Mouse (Mus musculus) neural tube, embryonic 14.5 days (tissue): ENCODE results near the gene Safb. TPM values are rescaled to one million over a fixed set of nuclear protein-coding genes. Genes with fewer than 3 reads are reported as not detected.

Experiments
- ATAC-seq: fragments of 200-750 bp; cut with Nextera tagmentation; 2 replicates; pipeline ENCODE4 v1.8.0; 2017; ENCODE audit warnings: low read depth, mild to moderate bottlenecking, moderate TSS enrichment, moderate library complexity
- H3K27ac ChIP-seq: fragments of 300-500 bp; sonication (generic); 2 replicates; pipeline ENCODE4 v1.5.1; 2014; ENCODE audit warnings: low read depth, mild to moderate bottlenecking, control low read depth, low read length, moderate library complexity, mixed read lengths
- H3K27me3 ChIP-seq: fragments of 300-500 bp; sonication (generic); 2 replicates; pipeline ENCODE4 v1.6.1; 2014; ENCODE audit warnings: low read length; ENCODE audit not compliant: control insufficient read depth, insufficient read depth
- H3K36me3 ChIP-seq: fragments of 300-500 bp; sonication (generic); 2 replicates; pipeline ENCODE4 v1.6.1; 2014; ENCODE audit warnings: low read length, mixed read lengths; ENCODE audit not compliant: control insufficient read depth, insufficient read depth
- H3K4me1 ChIP-seq: fragments of 300-500 bp; sonication (generic); 2 replicates; pipeline ENCODE4 v1.6.1; 2014; ENCODE audit warnings: low read length; ENCODE audit not compliant: control insufficient read depth, insufficient read depth
- H3K4me2 ChIP-seq: fragments of 300-500 bp; sonication (generic); 2 replicates; pipeline ENCODE4 v1.6.1; 2014; ENCODE audit warnings: mild to moderate bottlenecking, low read depth, low read length, control low read depth
- H3K4me3 ChIP-seq: fragments of 300-500 bp; sonication (generic); 2 replicates; pipeline ENCODE4 v1.5.1; 2014; ENCODE audit warnings: low read depth, low read length, control low read depth, mixed read lengths
- H3K9ac ChIP-seq: fragments of 300-500 bp; sonication (generic); replicated peaks from 2 replicates; pipeline ENCODE4 v1.6.1; 2014; ENCODE audit warnings: low read depth, mild to moderate bottlenecking, control low read depth, low read length, mixed read lengths
- H3K9me3 ChIP-seq: fragments of 300-500 bp; sonication (generic); 2 replicates; pipeline ENCODE4 v1.6.1; 2016; ENCODE audit warnings: low read length; ENCODE audit not compliant: control insufficient read depth
- WGBS: fragments of 180-500 bp; shearing (Covaris S2); extraction: QIAGEN DNeasy Blood & Tissue Kit; methylation state at CpG from one replicate; pipeline ENCODE4 v1.1.7; 2014; 5-methylcytosine and 5-hydroxymethylcytosine counted together
- polyA plus RNA-seq: library from polyadenylated mRNA; unstranded; fragments of >200 nt; fragmentation: Nextera tagmentation; extraction: Ambion mirVana; gene quantifications from 2 replicates; pipeline ENCODE4 v1.2.1, GENCODE M21; 2014

Safb gene
- polyA plus RNA-seq, 1 experiment from 2014 or later, result 80.9 TPM

DNA sequence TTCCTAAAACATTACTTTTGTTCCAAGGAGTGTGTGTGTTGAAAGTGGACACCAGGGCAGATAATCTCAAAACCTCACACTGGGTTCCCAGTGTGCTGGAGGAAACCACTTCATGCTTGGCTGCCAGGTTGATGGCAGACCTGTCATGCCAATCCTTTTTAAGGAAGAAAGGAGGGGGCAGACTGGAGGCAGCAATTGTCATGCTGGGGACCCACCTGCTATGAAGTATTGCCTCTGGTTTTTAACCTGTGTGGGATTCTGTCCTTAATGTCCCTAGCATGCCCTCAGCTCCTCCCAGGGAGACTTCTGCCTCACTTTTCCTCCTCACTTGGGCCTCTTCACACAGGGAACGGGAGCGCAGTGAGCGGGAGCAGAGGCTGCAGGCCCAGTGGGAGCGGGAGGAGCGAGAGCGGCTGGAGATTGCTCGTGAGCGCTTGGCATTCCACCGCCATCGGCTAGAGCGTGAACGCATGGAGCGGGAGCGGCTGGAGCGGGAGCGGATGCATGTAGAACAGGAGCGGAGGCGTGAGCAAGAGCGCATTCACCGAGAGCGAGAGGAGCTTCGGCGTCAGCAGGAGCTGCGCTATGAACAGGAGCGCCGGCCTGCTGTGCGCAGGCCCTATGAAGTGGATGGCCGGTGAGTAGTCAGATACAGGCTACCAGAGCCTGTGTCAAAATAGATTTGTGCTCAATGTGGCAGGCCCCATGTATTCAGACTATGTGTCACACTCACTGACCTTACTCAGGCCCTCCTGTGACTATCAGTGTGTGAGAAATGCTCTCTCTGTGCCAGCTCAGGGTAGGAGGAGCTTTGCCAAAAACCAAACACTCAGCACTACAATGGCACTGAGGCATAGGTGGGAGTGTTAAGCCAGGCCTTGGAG is 18.8 kb downstream of the Safb start:
- ATAC-seq, result no peak
- Histone ChIP-seq H3K9me3 (no peaks in the 10 kb centered on the region), H3K4me2 (no peak overlapping the region), H3K9ac (no peak overlapping the region), H3K36me3 (peaks cover 80% of the 10 kb centered on the region), H3K27me3 (no peaks in the 10 kb centered on the region), H3K4me3 (no peak overlapping the region), H3K27ac (no peak overlapping the region), H3K4me1 (peaks cover 4% of the 10 kb centered on the region)
- 94% methylated on average over 28 of the region's 28 CpGs for WGBS

GRCm38 (mm10) chr17:56604070-56604380 is 19.4 kb downstream of the Safb start:
- H3K9me3 ChIP-seq, result no peaks in the 10 kb centered on the region
- no peaks in the 10 kb centered on the region for H3K27me3 ChIP-seq
- no peak for ATAC-seq
- H3K4me2 ChIP-seq, result no peak overlapping the region
- H3K36me3 ChIP-seq, result peaks cover 80% of the 10 kb centered on the region
- H3K9ac ChIP-seq, result no peak overlapping the region
- peaks cover 8% of the 10 kb centered on the region for H3K4me1 ChIP-seq
- no peak overlapping the region for H3K4me3 ChIP-seq
- H3K27ac ChIP-seq, result no peak overlapping the region
- WGBS, result 90% methylated on average over 9 of the region's 9 CpGs

DNA sequence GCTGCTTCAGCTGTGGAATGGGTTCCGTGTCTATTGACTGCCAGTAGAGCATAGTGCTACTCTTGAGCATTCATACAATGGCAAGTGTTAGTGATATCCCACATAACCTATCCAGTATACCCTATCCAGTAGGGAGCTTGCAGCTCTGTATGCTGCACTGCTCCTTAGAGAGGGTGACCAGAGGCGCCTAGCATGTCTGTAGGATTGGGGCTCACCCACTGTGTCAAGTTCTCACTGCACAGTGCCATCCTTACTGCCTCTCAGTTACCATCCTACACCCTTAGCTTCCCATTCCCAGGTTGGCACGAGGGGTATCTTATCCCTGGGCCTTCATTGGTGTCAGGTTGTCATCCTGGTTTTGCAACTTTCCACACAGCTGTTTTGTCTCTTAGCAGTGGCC is 19.8 kb downstream of the Safb start:
- Histone ChIP-seq H3K9ac (no peak overlapping the region), H3K4me3 (no peak overlapping the region), H3K36me3 (peaks cover 77% of the 10 kb centered on the region), H3K27me3 (no peaks in the 10 kb centered on the region), H3K27ac (no peak overlapping the region), H3K4me2 (no peak overlapping the region), H3K4me1 (peaks cover 8% of the 10 kb centered on the region), H3K9me3 (no peaks in the 10 kb centered on the region)
- 93% methylated on average over 3 of the region's 3 CpGs for WGBS
- no peak for ATAC-seq

DNA sequence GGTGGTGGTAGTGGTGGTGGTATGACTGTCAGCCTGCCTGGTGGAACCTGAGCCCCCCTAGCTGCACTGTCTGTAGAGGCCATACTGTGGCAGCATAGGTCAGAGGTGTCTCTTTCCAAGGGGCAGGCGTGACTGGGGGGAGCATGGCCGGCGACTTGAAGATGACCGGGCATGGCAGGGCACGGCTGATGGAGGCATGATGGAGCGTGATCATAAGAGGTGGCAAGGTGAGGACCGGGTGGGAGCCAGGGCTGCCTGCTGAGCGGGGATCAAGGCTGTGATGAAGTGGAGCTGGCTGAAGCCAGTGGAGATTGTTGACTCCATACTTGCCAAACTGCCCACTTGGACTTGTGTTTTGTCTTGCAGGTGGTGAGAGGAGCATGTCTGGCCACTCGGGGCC is 20.8 kb downstream of the Safb start:
- no peaks in the 10 kb centered on the region for H3K27me3 ChIP-seq

DNA sequence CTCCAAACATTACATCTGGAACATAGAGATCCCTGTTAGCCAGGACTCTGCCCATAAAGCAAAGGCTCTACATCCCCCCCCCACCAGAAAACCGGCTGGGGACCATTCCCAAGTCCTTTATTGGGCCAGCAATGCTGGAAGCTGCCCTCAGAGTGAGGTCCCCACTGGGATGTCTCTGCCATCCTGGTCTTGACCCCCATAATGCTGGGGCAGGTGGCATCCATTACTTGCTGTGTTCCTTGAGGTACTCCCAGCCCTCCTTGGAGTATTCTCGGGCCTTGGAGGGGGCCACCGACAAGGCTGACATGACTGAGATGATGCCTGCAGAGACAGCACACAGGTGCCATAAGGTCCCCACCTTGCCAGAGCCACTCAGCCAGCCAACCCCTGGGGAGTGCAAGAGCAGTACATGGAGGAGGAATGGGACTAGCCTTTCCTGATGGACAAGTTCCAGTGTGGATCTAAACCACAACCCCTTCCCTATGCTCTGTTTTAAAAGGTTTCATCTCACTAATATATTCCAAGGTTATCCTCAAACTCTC is 23.0 kb downstream of the Safb start:
- Histone ChIP-seq H3K27ac (no peak overlapping the region), H3K4me1 (peaks cover 11% of the 10 kb centered on the region), H3K4me3 (no peak overlapping the region), H3K36me3 (peaks cover 48% of the 10 kb centered on the region), H3K27me3 (no peaks in the 10 kb centered on the region), H3K9me3 (no peaks in the 10 kb centered on the region), H3K4me2 (no peak overlapping the region), H3K9ac (no peak overlapping the region)
- ATAC-seq, result no peak
- 73% methylated on average over 3 of the region's 3 CpGs for WGBS

More for the DNA sequence above, 20.8 kb downstream of the Safb start:
- Histone ChIP-seq H3K9ac (no peak overlapping the region), H3K4me2 (no peak overlapping the region), H3K36me3 (peaks cover 68% of the 10 kb centered on the region), H3K9me3 (no peaks in the 10 kb centered on the region), H3K4me1 (peaks cover 11% of the 10 kb centered on the region), H3K27ac (no peak overlapping the region), H3K4me3 (no peak overlapping the region)
- 86% methylated on average over 9 of the region's 9 CpGs for WGBS
- ATAC-seq, result no peak

DNA sequence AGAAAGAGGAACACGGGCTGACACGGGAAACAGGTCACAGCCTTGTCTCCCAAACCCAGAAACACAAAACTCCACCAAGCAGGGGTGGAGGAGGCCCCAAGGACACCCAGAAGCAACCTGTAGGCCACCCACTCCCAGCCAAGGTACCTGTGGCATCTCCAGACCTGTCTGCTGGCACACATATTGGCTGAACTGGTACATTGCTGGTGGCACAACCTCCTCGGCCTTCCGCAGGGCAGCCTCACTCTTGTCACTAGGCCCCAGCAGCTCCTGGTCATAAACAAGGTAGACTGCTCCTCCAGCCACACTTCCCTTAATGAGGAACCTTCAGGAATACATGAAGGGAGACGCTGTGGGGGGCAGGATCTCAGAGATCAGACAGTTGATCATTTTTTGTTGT is 24.1 kb downstream of the Safb start:
- peak overlapping the region; percentile 64 for H3K9ac ChIP-seq
- ATAC-seq, result no peak
- WGBS, result 67% methylated on average over 5 of the region's 5 CpGs
- H3K4me3 ChIP-seq, result peak overlapping the region; percentile 57
- no peak overlapping the region for H3K27ac ChIP-seq
- H3K9me3 ChIP-seq, result no peaks in the 10 kb centered on the region
- H3K36me3 ChIP-seq, result peaks cover 37% of the 10 kb centered on the region
- peak overlapping the region; percentile 72 for H3K4me2 ChIP-seq
- no peaks in the 10 kb centered on the region for H3K27me3 ChIP-seq
- H3K4me1 ChIP-seq, result peaks cover 11% of the 10 kb centered on the region

GRCm38 (mm10) chr17:56609452-56610171 is 25.0 kb downstream of the Safb start, which contains the start of gene 2410015M20Rik:
TSS of gene 2410015M20Rik (minus strand) at chr17:56609771.
- under 1% methylated on average over 44 of the region's 44 CpGs for WGBS
- peak within 1 kb of the TSS; percentile 64 for H3K9ac ChIP-seq

GRCm38 (mm10) chr17:56611323-56611722 is 26.7 kb downstream of the Safb start:
- peaks cover 22% of the 10 kb centered on the region for H3K4me1 ChIP-seq

More at GRCm38 (mm10) chr17:56609452-56610171, 25.0 kb downstream of the Safb start, which contains the start of gene 2410015M20Rik:
- peak; percentile 91 for ATAC-seq
- peak within 1 kb of the TSS; percentile 58 for H3K27ac ChIP-seq
- peak within 1 kb of the TSS; percentile 72 for H3K4me2 ChIP-seq
- peaks cover 16% of the 10 kb centered on the region for H3K4me1 ChIP-seq
- peaks cover 33% of the 10 kb centered on the region for H3K36me3 ChIP-seq
- no peaks in the 10 kb centered on the region for H3K27me3 ChIP-seq
- H3K9me3 ChIP-seq, result no peaks in the 10 kb centered on the region
- peak within 1 kb of the TSS; percentile 57 for H3K4me3 ChIP-seq

More at GRCm38 (mm10) chr17:56611323-56611722, 26.7 kb downstream of the Safb start:
- H3K36me3 ChIP-seq, result peaks cover 33% of the 10 kb centered on the region; the same call in 1 of the 2 replicates
- H3K4me3 ChIP-seq, result no peak overlapping the region
- no peaks in the 10 kb centered on the region for H3K27me3 ChIP-seq
- ATAC-seq, result no peak
- no peak overlapping the region for H3K9ac ChIP-seq
- 62% methylated on average over 2 of the region's 2 CpGs for WGBS
- no peaks in the 10 kb centered on the region for H3K9me3 ChIP-seq
- no peak overlapping the region for H3K4me2 ChIP-seq
- H3K27ac ChIP-seq, result no peak overlapping the region
